Mouse (Mus musculus): ENCODE data around the gene Zdhhc3.

DNA sequence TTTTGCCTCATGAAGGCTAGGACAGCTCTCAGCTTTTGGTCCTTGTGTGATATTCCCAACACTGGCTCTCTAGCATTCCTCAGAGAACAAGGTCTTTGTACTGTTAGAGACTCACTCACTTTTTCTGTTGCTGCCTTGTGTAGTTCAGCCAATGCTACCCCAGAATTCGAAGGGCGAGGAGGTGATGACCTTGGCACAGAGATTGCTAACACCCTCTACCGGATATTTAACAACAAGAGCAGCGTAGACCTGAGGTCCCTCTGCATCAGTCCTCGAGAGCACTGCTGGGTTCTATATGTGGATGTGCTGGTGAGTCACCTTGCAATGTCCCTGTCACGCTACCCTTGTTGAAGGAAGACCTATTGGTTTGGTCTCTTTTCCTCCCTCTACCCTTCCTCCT, 14.7 kb upstream of the Zdhhc3 start:
- no peak for TF ChIP-seq GATA1 (IDR thresholded peaks at IDR 0.05; ENCODE audit: borderline replicate concordance, low read length)
- TF ChIP-seq FLI1 (IDR thresholded peaks at IDR 0.05; ENCODE audit: low read length) = no peak
